In the genomic region with DNA sequence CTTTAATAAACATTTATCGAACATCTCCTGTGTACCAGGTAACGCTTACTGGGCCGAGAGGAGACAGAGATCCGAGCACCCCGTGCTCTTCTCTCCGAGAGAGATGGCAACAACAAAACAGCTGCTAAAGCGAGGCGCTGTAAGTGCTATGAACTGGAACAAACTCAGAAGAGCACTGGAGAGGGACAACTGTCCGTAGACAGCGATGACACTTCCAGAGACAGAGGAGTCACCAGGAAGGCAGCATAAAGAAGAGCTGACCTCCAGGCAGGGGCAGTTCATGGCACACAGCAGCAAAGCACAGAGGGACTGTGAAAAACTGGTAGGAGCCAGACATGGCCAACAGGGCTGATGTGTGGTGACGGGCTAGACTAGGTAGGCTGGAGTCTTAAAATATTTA, we compare ENCODE assay signal across 17 mouse cellular contexts. TPM values are rescaled to one million over a fixed set of nuclear protein-coding genes. Genes with fewer than 3 reads are reported as not detected.
A peak's percentile ranks its signal among the peaks of the same experiment; 100 is the strongest.
DNase-seq lines count a peak whose midpoint lies in the region; ATAC-seq and TF ChIP-seq lines count a peak whose summit lies in the region.
"Had no signal": no experiment of that assay in that cellular context is flagged by ENCODE, and none has a peak within 500 bp of the region (broad histone marks: within the 10 kb centered on the region; RNA-seq: fewer than 3 reads in every experiment).

No protein-coding gene starts in this region.

- H3K27me3 ChIP-seq in kidney, adult 2 months (replicated peaks; ENCODE audit: control insufficient read depth, insufficient read depth, low read length), result no peaks in the 10 kb centered on the region
- no peaks in the 10 kb centered on the region for H3K27me3 ChIP-seq in kidney, embryonic 14.5 days (ENCODE audit: control insufficient read depth, insufficient read depth, low read length)
- H3K27me3 ChIP-seq in midbrain, embryonic 14.5 days (ENCODE audit: control insufficient read depth, insufficient read depth, low read length), result no peaks in the 10 kb centered on the region
- H3K27me3 ChIP-seq in midbrain, embryonic 11.5 days (ENCODE audit: control insufficient read depth, insufficient read depth, low read length), result no peaks in the 10 kb centered on the region
- H3K27me3 ChIP-seq in hindbrain, postnatal 0 days (ENCODE audit: insufficient read depth, low read length), result no peaks in the 10 kb centered on the region
- H3K27me3 ChIP-seq: forebrain, embryonic 13.5 days; stomach, embryonic 15.5 days had no signal

- TF ChIP-seq CTCF in kidney, adult 2 months (conservative IDR thresholded peaks at IDR 0.05; ENCODE audit: insufficient read depth, insufficient read length, low read depth, low read length), result no peak
- TF ChIP-seq CTCF in hindbrain, postnatal 0 days (IDR thresholded peaks at IDR 0.05; ENCODE audit: low read depth), result no peak

- WGBS in kidney, adult 2 months, result 44% methylated on average over 11 of the region's 11 CpGs
- 70% methylated on average over 11 of the region's 11 CpGs for WGBS in kidney, embryonic 14.5 days
- WGBS in midbrain, embryonic 14.5 days, result 56% methylated on average over 11 of the region's 11 CpGs
- WGBS in midbrain, embryonic 11.5 days, result 76% methylated on average over 11 of the region's 11 CpGs
- WGBS in hindbrain, postnatal 0 days, result 50% methylated on average over 11 of the region's 11 CpGs

- DNase-seq in kidney, adult 2 months, result no peak
- no peak for DNase-seq in midbrain, embryonic 14.5 days
- no peak for DNase-seq in midbrain, embryonic 11.5 days (ENCODE audit: low spot score, missing footprints)
- no peak for DNase-seq in hindbrain, postnatal 0 days (ENCODE audit: low spot score)
- no peak for DNase-seq in Muller cell, postnatal 12 days (ENCODE audit: inconsistent ontology term)
- DNase-seq in thymus, postnatal 25 days, result no peak
- DNase-seq in urinary bladder, adult 2 months (ENCODE audit: low spot score), result no peak
- DNase-seq: adrenal gland, postnatal 25 days; cerebellum, adult 9-10 months; gastrocnemius, postnatal 36 days; kidney, postnatal 10 days; right cerebral cortex, adult 18-20 months had no signal

- no peak overlapping the region for H3K27ac ChIP-seq in kidney, adult 2 months (ENCODE audit: insufficient read depth, low read depth, low read length)
- no peak overlapping the region for H3K27ac ChIP-seq in kidney, embryonic 14.5 days (ENCODE audit: low read depth, low read length)
- peak overlapping the region; percentile 66 for H3K27ac ChIP-seq in midbrain, embryonic 14.5 days (replicated peaks; ENCODE audit: low read depth, low read length)
- no peak overlapping the region for H3K27ac ChIP-seq in midbrain, embryonic 11.5 days (ENCODE audit: low read depth, low read length)
- H3K27ac ChIP-seq in hindbrain, postnatal 0 days, result no peak overlapping the region
- H3K27ac ChIP-seq: macrophage; stomach, embryonic 15.5 days had no signal

- no peak for ATAC-seq in kidney, embryonic 14.5 days (ENCODE audit: low FRiP score, low TSS enrichment)
- no peak for ATAC-seq in midbrain, embryonic 14.5 days (ENCODE audit: low FRiP score, low TSS enrichment)
- ATAC-seq in midbrain, embryonic 11.5 days (ENCODE audit: low FRiP score), result no peak; the same call in 1 of the 2 replicates
- ATAC-seq in hindbrain, postnatal 0 days, result no peak
- ATAC-seq: forebrain, embryonic 13.5 days had no signal

- H3K36me3 ChIP-seq in kidney, adult 2 months (ENCODE audit: control insufficient read depth, insufficient read depth, low read length), result no peaks in the 10 kb centered on the region
- H3K36me3 ChIP-seq in kidney, embryonic 14.5 days (ENCODE audit: control insufficient read depth, insufficient read depth, low read length), result no peaks in the 10 kb centered on the region
- no peaks in the 10 kb centered on the region for H3K36me3 ChIP-seq in midbrain, embryonic 14.5 days (ENCODE audit: control insufficient read depth, insufficient read depth, low read length)
- H3K36me3 ChIP-seq in midbrain, embryonic 11.5 days (ENCODE audit: control insufficient read depth, insufficient read depth, low read length), result no peaks in the 10 kb centered on the region
- H3K36me3 ChIP-seq in hindbrain, postnatal 0 days (ENCODE audit: insufficient read depth, low read length), result no peaks in the 10 kb centered on the region
- H3K36me3 ChIP-seq: stomach, embryonic 15.5 days had no signal

- TF ChIP-seq POLR2A in kidney, adult 2 months (IDR thresholded peaks at IDR 0.05; ENCODE audit: low read depth, low read length), result no peak

- no peaks in the 10 kb centered on the region for H3K9me3 ChIP-seq in kidney, embryonic 14.5 days (ENCODE audit: control insufficient read depth, low read length)
- no peaks in the 10 kb centered on the region for H3K9me3 ChIP-seq in midbrain, embryonic 14.5 days (ENCODE audit: control insufficient read depth, low read length)
- H3K9me3 ChIP-seq in midbrain, embryonic 11.5 days (ENCODE audit: control insufficient read depth, low read length), result no peaks in the 10 kb centered on the region
- no peaks in the 10 kb centered on the region for H3K9me3 ChIP-seq in hindbrain, postnatal 0 days (ENCODE audit: low read length)
- H3K9me3 ChIP-seq: forebrain, embryonic 13.5 days; stomach, embryonic 15.5 days had no signal

- no peak overlapping the region for H3K9ac ChIP-seq in kidney, embryonic 14.5 days (ENCODE audit: low read depth, low read length)
- H3K9ac ChIP-seq in midbrain, embryonic 14.5 days (replicated peaks; ENCODE audit: low read length), result no peak overlapping the region
- H3K9ac ChIP-seq in midbrain, embryonic 11.5 days (ENCODE audit: low read length), result no peak overlapping the region
- no peak overlapping the region for H3K9ac ChIP-seq in hindbrain, postnatal 0 days (replicated peaks; ENCODE audit: low read length)
- H3K9ac ChIP-seq: stomach, embryonic 15.5 days had no signal

- no peaks in the 10 kb centered on the region for H3K4me1 ChIP-seq in kidney, adult 2 months (ENCODE audit: control insufficient read depth, insufficient read depth, low read length)
- H3K4me1 ChIP-seq in kidney, embryonic 14.5 days (ENCODE audit: control insufficient read depth, insufficient read depth, low read length), result 0 out of 2 replicates have a peak, but pooled peaks cover 5% of the 10 kb centered on the region
- H3K4me1 ChIP-seq in midbrain, embryonic 14.5 days (ENCODE audit: control insufficient read depth, insufficient read depth, low read length), result peaks cover 22% of the 10 kb centered on the region
- H3K4me1 ChIP-seq in midbrain, embryonic 11.5 days (ENCODE audit: control insufficient read depth, insufficient read depth, low read length), result peaks cover 9% of the 10 kb centered on the region
- H3K4me1 ChIP-seq in hindbrain, postnatal 0 days (ENCODE audit: insufficient read depth, low read length), result no peaks in the 10 kb centered on the region
- H3K4me1 ChIP-seq: stomach, embryonic 15.5 days had no signal

- H3K4me3 ChIP-seq in kidney, adult 2 months (ENCODE audit: insufficient read depth, low read depth, low read length), result peak overlapping the region; percentile 3; the same call in 1 of the 2 replicates
- H3K4me3 ChIP-seq in kidney, embryonic 14.5 days (ENCODE audit: low read length), result no peak overlapping the region
- H3K4me3 ChIP-seq in midbrain, embryonic 14.5 days (replicated peaks; ENCODE audit: low read depth, low read length), result no peak overlapping the region
- no peak overlapping the region for H3K4me3 ChIP-seq in midbrain, embryonic 11.5 days (ENCODE audit: low read depth, low read length)
- no peak overlapping the region for H3K4me3 ChIP-seq in hindbrain, postnatal 0 days (ENCODE audit: low read length)
- H3K4me3 ChIP-seq: forebrain, embryonic 13.5 days; myocyte; stomach, embryonic 15.5 days had no signal

- H3K4me2 ChIP-seq in kidney, embryonic 14.5 days (replicated peaks; ENCODE audit: low read depth, low read length), result no peak overlapping the region
- peak overlapping the region; percentile 29 for H3K4me2 ChIP-seq in midbrain, embryonic 14.5 days (ENCODE audit: low read length)
- no peak overlapping the region for H3K4me2 ChIP-seq in midbrain, embryonic 11.5 days
- H3K4me2 ChIP-seq in hindbrain, postnatal 0 days (ENCODE audit: low read depth, low read length), result peak overlapping the region; percentile 40
- H3K4me2 ChIP-seq: stomach, embryonic 15.5 days had no signal

RNA-seq across cellular contexts. Expression of gene Ndufaf2, which starts 34.3 kb away (rescaled TPM):
- polyA plus RNA-seq in kidney, adult 2 months (2012; rRNA removed), result 8.6 and 17.6 TPM in 2 replicates
- 80.4 and 113 TPM in 2 replicates for polyA plus RNA-seq in kidney, embryonic 14.5 days (2014; fragmentation: Nextera tagmentation; extraction: Ambion mirVana)
- polyA plus RNA-seq in midbrain, embryonic 14.5 days (2014; fragmentation: Nextera tagmentation; extraction: Ambion mirVana), result 64.3 and 77.1 TPM in 2 replicates
- polyA plus RNA-seq in midbrain, embryonic 11.5 days (2014; fragmentation: Nextera tagmentation; extraction: Ambion mirVana), result 82.4 and 87.1 TPM in 2 replicates
- 8.2 and 15.2 TPM in 2 replicates for total RNA-seq in hindbrain, postnatal 0 days (2014; rRNA removed)
- polyA plus RNA-seq in hindbrain, postnatal 0 days (2015; fragmentation: Nextera tagmentation; extraction: Ambion mirVana), result 74.9 and 81.4 TPM in 2 replicates
- 27.1 and 29.1 TPM in 2 replicates for polyA plus RNA-seq in urinary bladder, adult 2 months (2012; rRNA removed)

RNA-seq across cellular contexts. Expression of gene Ercc8, which starts 34.4 kb away (rescaled TPM):
- polyA plus RNA-seq in kidney, adult 2 months (2012; rRNA removed), result 6.4 TPM in 2 replicates
- 20.0 and 20.4 TPM in 2 replicates for polyA plus RNA-seq in kidney, embryonic 14.5 days (2014; fragmentation: Nextera tagmentation; extraction: Ambion mirVana)
- polyA plus RNA-seq in midbrain, embryonic 14.5 days (2014; fragmentation: Nextera tagmentation; extraction: Ambion mirVana), result 32.2 and 32.9 TPM in 2 replicates
- polyA plus RNA-seq in midbrain, embryonic 11.5 days (2014; fragmentation: Nextera tagmentation; extraction: Ambion mirVana), result 22.8 and 23.0 TPM in 2 replicates
- total RNA-seq in hindbrain, postnatal 0 days (2014; rRNA removed), result 28.1 and 32.9 TPM in 2 replicates
- 26.1 and 28.3 TPM in 2 replicates for polyA plus RNA-seq in hindbrain, postnatal 0 days (2015; fragmentation: Nextera tagmentation; extraction: Ambion mirVana)
- 6.2 and 6.4 TPM in 2 replicates for polyA plus RNA-seq in urinary bladder, adult 2 months (2012; rRNA removed)

Comparison
In these comparisons a context has a peak if more than half of its experiments do, and no peak if none do; other contexts are left out.
1. H3K4me2 ChIP-seq: peak in midbrain, embryonic 14.5 days (single experiment) and hindbrain, postnatal 0 days (single experiment); none in kidney, embryonic 14.5 days (single experiment) and midbrain, embryonic 11.5 days (single experiment).